Mouse (Mus musculus) left cerebral cortex, adult 8-10 months (tissue): ENCODE measurements around the gene Wipi2. TPM values are rescaled to one million over a fixed set of nuclear protein-coding genes. Genes with fewer than 3 reads are reported as not detected.

ENCODE experiments used
- DNase-seq, 2 experiments: peaks; one replicate each; pipeline ENCODE4 v3.0.0; 2022; ENCODE audit warnings: low spot score in 2 of 2
- total RNA-seq, 4 experiments: library from RNA; stranded (reverse); gene quantifications; 2 replicates each; pipeline ENCODE4 v1.2.4; 2022

Gene Wipi2
- total RNA-seq: 10 to 100 TPM; 90.8 to 95.2 (median 92.5) TPM

GRCm38 (mm10) chr5:142627398-142627797, at the start of gene Wipi2:
Gene Wipi2, plus strand, starts transcription at chr5:142627698.
- no peak for DNase-seq

- no peak for DNase-seq
These were observed 49.3 kb upstream of the Wipi2 start for GRCm38 (mm10) chr5:142578192-142578591.

GRCm38 (mm10) chr5:142581517-142581916, 46.0 kb upstream of the Wipi2 start:
- peak in 1 of 2 experiments; percentile 59 for DNase-seq

- DNase-seq: peak; percentile 30 to 72
These were observed 43.8 kb upstream of the Wipi2 start for GRCm38 (mm10) chr5:142583616-142584126.

GRCm38 (mm10) chr5:142590953-142591616, 36.4 kb upstream of the Wipi2 start:
- no peak for DNase-seq

GRCm38 (mm10) chr5:142595698-142596097, 31.8 kb upstream of the Wipi2 start:
- DNase-seq: peak in 1 of 2 experiments; percentile 49

GRCm38 (mm10) chr5:142596723-142597122, 30.8 kb upstream of the Wipi2 start:
- no peak for DNase-seq

GRCm38 (mm10) chr5:142597648-142598390, 29.7 kb upstream of the Wipi2 start:
- no peak for DNase-seq

GRCm38 (mm10) chr5:142604379-142604778, 23.1 kb upstream of the Wipi2 start:
- DNase-seq: no peak

- no peak for DNase-seq
These were observed 22.2 kb upstream of the Wipi2 start for GRCm38 (mm10) chr5:142605288-142605687.

GRCm38 (mm10) chr5:142608259-142608988, 19.1 kb upstream of the Wipi2 start, which contains the start of gene Mmd2:
Gene Mmd2, minus strand, starts transcription at chr5:142608800.
- peak; percentile 44 to 71 for DNase-seq

- DNase-seq: no peak
These were observed 18.5 kb upstream of the Wipi2 start for GRCm38 (mm10) chr5:142608989-142609325.

- DNase-seq: no peak
These were observed 17.1 kb upstream of the Wipi2 start for GRCm38 (mm10) chr5:142610362-142610761.

GRCm38 (mm10) chr5:142614513-142614912, 13.0 kb upstream of the Wipi2 start:
- DNase-seq: no peak

- DNase-seq: no peak
These were observed 11.9 kb upstream of the Wipi2 start for GRCm38 (mm10) chr5:142615638-142616037.

- no peak for DNase-seq
These were observed 11.2 kb upstream of the Wipi2 start for GRCm38 (mm10) chr5:142616326-142616725.

- no peak for DNase-seq
These were observed 7.6 kb upstream of the Wipi2 start for GRCm38 (mm10) chr5:142619866-142620265.

- no peak for DNase-seq
These were observed 6.1 kb upstream of the Wipi2 start for GRCm38 (mm10) chr5:142621421-142621820.

GRCm38 (mm10) chr5:142622134-142622533, 5.4 kb upstream of the Wipi2 start:
- no peak for DNase-seq

- DNase-seq: no peak
These were observed 4.4 kb upstream of the Wipi2 start for GRCm38 (mm10) chr5:142623080-142623479.

- DNase-seq: peak; percentile 94 to 96
These were observed 1.5 kb downstream of the Wipi2 start for GRCm38 (mm10) chr5:142628726-142629662.
